Mouse (Mus musculus): ENCODE data around the gene Prkaca.
"Not testable (repeated sequence)": the region's sequence is repeated elsewhere in the genome, so short reads cannot be mapped to it uniquely, and the experiment has no call there.

Prkaca gene

DNA sequence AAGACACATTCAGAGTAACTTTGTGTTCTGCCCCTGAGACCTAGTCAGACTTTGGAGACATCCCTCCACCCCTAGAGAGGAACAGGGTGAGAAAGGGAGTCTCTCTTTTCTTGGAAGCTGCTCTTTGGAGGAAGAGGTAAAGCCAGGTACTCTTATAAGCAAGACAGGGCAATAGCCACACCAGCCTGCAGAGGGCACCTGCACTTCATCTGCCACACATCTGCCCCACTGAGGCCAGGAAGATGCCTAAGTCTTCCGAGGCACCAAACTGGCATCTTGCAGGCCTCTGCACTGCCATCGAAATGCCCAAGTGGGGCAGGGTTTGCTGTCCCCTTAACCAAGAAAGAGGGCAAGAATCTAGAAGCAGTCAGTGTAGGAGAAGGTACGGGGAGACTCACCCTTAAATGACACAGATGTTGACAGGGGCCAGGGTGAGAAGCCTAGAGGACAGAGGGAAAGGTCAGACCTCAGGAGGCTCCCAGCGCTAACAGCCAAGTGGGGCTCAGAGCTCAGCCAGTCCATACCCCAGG is 3.4 kb downstream of the Prkaca start:
- no peak for DNase-seq

DNA sequence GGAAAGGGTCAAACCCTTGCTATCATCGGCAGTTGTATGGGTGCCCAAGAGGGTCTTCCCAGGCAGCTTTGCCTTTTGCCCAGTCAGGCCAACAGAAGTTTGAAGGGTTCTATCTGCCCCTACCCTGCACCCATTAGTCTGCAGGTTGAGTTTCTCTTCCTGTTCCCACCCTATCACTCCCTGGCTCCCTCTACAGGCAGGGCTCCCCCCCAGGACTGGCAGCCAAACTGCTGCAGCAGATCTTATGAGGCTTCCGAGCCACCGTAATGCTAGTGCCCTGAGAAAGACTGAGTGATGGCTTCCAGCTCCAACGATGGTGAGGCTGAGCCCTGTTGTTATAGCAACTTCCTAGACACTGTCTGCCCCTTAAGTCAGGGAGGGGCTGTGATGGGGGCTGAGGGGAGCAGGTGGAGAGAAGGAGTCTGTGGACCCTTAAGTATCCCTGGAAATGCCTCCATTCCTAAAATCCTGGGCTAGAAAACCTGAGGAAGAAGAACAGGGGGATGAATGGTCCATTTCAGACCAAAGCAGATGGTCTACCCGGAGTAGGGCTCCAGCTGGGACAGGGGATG is 4.1 kb downstream of the Prkaca start:
- DNase-seq = no peak

DNA sequence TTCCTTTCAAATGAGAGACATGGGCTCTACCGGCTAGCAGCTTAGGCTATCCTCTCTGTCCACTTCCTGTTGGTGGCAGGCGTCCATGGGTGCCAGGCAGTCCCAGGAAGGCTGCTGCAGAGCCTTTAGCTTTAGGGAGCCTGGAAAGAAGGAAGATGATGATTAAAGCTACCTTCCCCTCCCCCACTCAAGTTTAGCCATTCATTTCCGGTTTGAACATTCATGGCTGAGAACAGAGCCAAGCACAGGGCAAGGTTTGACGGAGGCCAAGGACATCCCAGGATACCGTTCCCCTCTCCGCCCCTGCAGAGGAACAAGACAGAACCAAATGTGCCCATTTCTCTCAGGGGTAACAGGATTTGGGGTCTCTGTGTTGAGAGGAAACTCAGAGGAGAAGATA is 4.9 kb downstream of the Prkaca start:
- no peak for DNase-seq

DNA sequence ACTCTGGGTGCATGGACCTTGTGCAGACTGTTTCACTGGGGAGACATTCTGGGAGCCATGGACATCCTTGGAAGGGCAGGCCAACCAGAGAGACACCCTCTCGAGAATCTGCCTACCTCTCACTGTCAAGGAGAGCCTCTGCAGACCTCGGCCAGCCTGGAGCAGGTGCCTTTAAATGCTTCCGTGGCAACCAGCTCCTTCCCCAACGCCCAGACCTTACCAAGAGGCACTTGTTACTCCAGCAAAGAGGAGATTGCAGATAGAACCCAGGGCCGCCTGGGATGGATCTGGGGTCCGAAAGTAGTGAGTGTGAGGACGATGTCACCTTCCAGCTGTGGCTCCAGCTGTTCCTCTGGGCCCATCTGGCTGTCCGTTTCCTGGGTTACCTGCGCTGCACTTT is 5.4 kb downstream of the Prkaca start:
- DNase-seq = no peak

DNA sequence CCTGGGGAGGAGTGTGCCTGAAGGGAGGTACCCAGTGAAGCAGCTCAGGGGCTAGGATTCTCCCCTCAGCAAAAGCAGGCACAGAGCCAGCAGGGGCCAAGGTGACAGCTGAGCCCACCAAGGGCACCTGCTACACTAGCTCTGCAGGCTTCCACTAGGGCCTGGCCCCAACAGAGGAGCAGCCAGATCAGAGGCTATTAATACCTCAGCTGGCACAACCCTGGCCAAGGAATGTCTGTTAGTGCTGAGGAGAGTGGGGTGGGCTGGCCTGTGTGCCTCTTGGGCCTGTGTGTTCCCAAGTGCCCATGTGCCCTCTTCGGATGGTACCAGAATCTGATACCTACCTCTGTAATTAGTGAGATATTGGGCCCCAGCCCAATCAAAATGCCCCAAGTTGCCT is 7.5 kb downstream of the Prkaca start:
- no peak for DNase-seq

DNA sequence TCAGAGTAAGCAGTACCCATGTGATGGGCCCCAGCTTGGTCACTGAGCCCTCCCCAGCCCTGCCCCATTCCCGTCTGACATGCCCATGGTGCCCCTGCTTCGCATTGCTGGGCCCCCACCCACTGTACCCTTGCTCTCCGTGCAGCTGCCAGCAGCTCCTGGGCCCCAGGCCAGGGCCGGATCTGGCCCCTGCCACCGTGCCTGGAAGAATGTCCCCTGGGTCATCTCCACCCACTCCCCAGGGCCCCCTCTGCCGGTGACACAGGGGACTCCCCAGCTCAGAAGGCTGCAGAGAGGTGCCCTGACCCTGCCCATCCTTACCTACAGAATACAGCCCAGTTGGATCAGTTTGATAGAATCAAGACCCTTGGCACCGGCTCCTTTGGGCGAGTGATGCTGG is 8.1 kb downstream of the Prkaca start:
- no peak for DNase-seq

DNA sequence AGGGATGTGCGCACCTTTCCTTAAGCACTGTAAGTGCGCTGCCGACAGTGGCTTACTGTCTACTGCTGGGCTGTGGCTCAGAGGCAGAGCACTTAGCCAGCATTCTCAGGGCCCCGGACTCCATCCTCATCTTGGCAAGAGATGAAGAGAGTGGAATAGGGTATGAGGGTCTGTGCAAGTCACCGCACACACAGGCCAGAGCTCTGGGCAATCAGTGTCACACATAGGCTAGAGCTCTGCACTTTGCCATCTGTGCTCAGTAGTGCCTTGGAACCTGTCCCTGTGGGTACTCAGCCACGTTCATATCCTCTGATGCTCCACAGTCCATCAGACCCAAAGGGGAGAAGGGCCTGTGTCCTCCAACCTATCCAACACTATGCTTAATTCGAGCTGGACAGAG is 8.7 kb downstream of the Prkaca start:
- no peak for DNase-seq

DNA sequence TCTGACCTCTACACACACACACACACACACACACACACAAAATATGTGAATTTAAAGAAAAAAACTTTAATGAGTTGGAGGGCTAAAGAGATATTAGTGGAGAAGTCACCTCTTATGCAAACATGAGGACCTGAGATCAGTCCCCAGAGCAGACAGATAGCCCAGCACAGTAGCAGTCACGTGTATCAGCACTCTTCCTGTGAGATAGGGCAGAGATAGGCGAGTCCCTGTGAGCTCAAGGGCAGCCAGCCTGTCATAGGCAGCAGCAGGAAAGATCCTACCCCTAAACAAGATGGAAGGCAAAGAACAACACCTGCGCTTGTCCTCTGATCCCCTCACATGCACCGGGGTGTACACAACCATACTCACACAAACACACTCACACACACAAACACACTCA is 9.7 kb downstream of the Prkaca start:
- no peak for DNase-seq

DNA sequence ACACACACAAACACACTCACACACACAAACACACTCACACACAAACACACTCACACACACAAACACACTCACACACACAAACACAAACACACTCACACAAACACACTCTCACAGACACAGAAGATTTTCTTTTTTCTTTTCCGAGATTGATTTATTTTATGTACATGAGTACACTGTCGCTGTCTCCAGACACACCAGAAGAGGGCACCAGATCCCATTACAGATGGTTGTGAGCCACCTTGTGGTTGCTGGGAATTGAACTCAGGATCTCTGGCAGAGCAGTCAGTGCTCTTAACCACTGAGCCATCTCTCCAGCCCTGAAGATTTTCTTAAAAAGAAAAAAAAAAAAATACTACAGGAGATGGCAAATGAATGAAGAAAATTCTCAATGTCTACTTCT is 10.4 kb downstream of the Prkaca start:
- not testable (repeated sequence) for DNase-seq

DNA sequence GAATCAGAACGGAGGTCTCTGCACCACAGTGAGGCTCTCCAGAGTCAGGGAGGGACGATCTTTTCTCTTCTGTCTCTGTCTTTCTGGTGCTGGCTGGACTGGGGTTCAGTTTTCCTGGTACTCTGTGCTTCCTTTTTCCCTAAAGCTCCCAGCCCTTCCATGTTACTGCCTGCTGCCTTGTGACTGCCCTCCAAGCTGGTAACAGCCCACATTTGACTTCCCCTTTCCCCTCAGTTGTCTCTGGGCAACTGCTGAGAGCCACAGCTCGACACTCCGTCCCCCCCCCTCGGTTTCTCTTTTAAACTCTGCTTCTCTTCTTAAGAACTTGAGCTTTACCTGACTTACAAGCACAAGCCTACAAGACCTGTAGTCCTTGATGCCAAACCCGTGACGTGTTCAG is 16.4 kb downstream of the Prkaca start:
- DNase-seq = no peak

DNA sequence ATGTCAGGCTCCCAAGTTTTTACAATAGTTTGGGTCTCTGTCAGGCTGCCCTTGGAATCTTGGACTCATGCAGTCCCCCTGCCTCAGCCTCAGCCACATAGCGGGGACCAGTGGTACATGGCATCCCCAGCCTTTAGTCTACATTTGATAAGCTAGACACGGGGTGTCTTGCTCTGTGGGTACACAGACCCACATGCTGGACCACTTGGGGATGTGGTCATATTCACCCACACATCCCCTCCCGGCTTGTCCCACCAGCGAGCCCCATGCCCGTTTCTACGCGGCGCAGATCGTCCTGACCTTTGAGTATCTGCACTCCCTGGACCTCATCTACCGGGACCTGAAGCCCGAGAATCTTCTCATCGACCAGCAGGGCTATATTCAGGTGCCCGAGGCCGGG is 17.4 kb downstream of the Prkaca start:
- DNase-seq = no peak

DNA sequence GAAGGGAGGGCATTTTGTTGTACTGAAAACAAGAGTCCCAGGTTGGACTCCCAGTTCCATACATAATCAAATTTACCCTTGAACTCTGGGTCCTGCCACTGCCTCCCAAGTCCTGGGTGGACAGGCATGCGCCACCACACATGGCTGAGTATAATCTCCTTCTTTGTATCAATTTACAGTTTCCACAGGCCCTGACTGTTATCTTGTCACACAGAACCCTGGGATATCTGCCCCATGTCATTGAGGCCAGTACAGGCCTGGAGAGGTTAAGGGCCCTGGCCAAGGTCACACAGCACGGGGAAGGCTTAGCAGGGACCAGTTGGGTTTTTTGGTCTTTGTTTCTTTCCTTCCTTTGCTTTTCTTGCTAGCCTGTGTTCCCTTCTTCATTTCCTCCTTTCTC is 19.7 kb downstream of the Prkaca start:
- DNase-seq = no peak

DNA sequence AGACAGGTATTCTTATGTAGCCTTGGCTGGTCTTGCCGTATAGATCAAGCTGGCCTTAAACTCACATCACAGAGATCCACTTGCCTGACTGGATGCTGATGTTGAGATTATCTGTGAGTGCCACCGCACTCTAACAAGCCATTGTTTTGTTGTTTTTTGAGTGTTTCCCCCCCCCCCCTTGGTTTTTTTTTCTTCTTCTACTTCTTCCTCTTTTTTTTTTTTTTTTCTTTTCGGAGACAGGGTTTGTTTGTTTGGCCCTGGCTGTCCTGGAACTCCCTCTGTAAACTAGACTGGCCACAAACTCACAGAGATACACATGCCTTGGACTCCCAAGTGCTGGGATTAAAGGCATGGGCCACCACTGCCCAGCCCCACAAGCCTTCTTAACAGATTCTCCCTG is 21.2 kb downstream of the Prkaca start:
- no peak for DNase-seq

DNA sequence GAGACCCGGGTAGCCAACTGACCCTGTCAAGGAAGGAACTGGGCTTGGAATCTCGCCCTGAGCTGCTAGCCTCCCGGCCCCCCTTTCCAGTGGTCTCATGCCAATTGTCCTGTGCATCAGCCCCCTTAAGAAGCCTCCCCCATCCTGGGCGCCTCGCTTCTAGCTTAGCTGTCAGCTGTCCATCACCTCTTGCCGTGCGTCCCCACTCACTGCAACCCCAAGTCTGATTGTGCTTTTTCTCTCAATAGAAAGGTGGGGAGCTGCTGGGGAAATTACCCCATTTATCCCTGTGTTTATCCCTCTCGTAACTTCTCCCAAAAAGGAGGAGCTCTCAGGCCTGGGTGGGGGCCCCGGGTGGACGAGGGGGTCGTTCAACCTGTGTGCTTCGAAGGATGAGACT is 23.2 kb downstream of the Prkaca start:
- DNase-seq = no peak

DNA sequence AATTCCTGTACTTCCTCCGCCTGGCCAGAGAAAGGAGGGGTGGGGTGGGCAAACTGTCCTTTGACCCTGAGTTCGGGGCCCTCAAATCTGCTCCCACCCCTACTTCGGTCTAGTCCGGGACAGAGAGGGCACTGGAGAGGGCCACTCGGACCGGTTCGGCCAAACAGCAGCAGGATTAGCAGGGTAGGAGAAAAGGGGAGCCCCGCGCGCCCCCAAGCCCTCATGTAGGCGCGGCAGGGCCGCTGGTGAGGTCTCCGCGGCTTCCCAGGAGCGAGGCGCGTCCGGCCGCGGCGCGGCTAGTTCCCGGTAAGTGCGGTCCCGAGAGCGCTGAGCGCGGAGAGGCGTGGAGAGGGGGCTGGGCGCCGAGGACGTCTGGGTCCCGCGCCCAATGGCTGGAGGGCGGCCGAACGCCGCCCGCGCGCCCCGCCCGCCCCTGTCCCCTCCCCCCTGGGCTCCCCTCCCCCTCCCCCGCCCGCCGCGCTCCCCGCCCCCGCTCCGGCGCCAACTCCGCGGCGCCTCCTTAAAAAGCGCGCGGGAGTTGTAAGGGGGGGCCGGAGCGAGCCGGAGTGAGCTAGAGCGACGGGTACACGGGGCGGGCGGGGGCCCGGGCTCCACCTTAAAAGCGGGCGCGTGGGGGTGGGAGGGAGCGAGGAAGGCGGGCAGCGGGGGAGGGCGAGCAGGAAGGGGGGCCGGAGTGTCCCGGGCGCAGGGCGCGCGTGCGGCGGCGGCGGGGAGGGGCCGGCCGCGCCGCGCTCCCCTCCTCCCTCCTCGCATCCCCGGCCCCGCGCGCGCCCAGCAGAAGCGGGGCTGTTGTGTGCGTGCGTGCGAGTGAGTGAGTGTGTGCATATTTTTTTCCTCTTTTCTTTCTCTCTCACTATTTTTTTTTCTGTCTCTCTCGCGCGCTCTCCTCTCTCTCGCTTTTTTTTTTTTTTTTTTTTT is 24.0 kb downstream of the Prkaca start:
- peak; percentile 79 for DNase-seq

DNA sequence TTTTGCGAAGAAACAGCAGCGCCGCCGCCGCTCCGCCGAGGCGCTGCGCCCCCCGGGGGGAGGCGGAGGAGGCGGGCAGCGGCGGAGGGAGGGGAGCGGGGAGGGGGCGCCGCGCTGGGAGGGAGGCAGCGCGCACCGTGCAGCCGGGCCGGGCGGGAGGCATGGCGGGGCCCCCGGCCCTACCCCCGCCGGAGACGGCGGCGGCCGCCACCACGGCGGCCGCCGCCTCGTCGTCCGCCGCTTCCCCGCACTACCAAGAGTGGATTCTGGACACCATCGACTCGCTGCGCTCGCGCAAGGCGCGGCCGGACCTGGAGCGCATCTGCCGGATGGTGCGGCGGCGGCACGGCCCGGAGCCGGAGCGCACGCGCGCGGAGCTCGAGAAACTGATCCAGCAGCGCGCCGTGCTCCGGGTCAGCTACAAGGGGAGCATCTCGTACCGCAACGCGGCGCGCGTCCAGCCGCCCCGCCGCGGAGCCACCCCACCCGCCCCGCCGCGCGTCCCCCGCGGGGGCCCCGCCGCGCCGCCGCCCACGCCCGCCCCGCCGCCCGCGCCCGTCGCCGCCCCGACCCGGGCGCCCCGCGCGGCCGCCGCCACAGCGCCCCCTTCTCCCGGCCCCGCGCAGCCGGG is 24.8 kb downstream of the Prkaca start, which contains the start of gene Samd1:
Samd1 (plus strand) TSS at position 162 of the 631 bp plus-strand sequence.
- peak; percentile 67 for DNase-seq

DNA sequence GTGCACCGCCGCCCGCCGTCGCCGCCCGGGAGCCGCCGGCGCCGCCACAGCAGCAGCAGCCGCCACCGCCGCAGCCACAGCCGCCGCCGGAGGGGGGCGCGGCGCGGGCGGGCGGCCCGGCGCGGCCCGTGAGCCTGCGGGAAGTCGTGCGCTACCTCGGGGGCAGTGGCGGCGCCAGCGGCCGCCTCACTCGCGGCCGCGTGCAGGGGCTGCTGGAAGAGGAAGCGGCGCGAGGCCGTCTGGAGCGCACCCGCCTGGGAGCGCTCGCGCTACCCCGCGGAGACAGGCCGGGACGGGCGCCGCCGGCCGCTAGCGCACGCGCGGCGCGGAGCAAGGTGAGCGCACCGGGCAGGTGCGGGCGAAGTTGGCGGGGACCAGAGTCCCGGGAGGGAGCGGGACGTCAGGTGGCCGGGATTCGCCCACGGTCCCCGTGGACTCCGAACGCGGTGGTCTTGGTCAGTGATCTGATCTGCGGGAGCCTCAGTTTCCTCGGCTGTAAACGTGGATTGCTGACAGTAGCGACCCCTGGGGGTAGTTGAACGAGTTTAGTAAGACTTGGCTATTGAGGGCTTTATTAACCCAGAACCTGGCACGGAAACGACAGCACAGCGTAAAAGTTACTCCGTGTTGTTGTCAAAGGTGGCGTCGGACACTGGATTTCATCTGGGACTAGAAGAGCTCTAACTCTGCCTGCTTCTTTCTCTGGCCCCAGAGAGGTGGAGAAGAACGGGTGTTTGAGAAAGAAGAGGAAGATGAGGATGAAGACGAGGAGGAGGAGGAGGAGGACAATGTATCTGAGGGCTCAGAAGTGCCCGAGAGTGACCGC is 25.7 kb downstream of the Prkaca start:
- peak; percentile 62 for DNase-seq

DNA sequence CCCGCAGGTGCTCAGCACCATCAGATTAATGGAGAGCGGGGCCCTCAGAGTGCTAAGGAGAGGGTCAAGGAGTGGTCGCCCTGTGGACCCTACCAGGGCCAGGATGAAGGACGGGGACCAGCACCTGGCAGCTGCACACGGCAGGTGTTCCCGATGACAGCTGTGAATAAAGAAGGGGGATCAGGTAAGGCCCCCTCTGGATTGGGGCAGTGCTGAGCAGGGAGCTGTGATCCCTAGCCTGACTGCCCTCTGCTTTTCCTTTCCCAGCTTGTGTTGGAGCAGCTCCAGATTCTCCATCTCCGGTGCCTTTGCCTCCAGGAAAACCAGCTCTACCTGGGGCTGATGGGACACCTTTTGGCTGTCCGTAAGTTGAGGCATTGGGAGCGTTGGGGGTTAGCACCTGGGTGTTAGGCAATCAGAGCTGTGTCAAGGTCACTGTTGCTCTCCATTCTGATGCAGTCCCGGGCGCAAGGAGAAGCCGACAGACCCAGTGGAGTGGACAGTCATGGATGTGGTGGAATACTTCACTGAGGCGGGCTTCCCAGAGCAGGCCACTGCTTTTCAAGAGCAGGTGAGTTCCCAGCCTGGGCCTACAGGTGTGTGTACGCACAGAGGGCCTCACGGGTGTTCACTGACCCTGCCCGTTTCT is 26.4 kb downstream of the Prkaca start:
- DNase-seq = no peak

DNA sequence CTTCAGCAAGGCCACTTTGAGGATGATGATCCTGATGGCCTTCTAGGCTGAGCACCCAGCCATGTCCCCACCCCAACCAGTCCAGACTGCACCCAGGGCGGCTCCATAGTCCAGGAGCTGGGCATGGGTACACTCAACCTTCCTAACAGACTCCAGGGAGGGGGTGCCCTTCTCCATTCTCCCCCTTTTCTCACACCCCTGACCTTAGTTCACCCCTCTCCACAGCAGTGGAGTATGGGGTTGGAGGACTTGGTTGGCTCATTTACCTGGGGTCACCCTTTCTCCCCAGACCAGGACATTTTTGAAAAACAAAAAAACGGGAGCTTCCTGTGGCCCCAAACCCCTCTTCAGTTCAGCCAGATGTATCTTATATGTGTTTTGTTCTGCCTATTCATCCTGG is 27.0 kb downstream of the Prkaca start:
- DNase-seq = no peak

DNA sequence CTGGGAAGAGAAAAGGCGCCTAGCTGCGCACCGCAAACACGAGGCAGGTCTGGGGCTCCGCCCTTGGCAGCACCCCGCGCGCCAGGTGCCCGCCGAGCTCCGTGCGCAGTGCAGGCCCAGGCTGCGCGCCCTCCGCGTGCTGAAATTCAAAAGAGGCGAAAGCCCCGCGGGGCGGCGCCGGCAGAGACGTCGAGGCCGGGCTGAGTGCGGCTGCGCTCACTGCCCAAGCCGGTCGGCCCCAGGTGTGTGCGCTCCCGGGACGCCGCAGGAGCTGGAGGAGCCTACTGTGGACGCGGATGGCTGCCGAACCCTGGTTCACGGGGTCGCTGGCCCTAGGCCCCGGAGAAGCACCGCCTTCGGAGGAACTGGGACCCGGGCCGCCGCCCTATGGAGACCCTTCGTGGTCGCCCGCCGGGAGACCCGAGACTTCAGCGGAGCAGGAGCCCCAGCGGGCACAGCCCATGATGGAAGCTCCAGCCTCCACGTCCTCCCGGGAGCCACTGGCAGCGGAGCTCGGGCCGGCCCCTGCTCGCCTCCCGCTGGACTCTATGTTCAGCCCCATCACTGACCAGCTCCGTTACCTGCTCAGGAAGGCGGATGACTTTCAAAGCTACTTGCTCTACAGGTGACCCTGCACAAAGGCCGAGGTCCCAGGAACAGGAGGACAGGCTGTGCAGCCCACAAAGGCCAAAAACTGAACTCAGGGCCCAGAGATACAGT is 28.6 kb downstream of the Prkaca start, which contains the start of gene 1700067K01Rik:
1700067K01Rik (plus strand) TSS at position 222 of the 720 bp plus-strand sequence.
- no peak for DNase-seq

DNA sequence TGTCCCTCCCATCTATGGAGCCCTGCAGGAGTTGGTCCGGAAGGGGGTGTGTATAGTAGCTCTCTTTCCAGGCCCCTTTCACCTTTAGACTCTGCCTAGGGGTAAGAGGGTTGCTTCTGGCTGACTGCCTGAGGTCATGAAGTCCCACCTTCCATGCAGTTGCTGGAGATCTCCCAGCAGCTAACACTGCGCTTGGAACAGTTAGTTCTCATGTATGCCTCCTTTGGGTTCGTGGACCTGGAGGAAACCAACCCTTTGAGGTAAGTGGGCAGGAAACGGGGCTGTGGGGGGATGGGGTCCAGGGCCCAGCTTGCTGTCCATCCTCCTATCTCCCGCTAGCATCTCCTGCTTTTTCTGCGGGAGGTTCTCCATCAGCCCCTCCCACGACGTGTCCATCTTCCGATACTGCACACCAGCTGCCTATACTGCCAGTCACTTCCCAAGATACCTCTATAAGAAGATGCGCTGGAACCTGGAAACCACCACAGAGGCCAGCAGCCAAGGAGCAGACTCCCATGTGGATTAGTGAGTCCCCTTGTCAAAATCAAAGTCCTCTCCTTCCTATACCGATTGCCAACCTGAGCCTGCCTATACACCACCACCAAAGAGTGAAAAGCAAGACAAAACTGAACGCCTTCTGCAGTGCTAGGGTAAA is 30.3 kb downstream of the Prkaca start:
- DNase-seq = no peak

Measured in right cerebral cortex, postnatal 25 days (tissue).